Mouse (Mus musculus) midbrain, embryonic 15.5 days (tissue): ENCODE results near the gene Cxcr1. TPM values are rescaled to one million over a fixed set of nuclear protein-coding genes. Genes with fewer than 3 reads are reported as not detected.
"Not testable (repeated sequence)": the region's sequence is repeated elsewhere in the genome, so short reads cannot be mapped to it uniquely, and the experiment has no call there.

ENCODE experiments used
- ATAC-seq: fragments of 200-750 bp; cut with Nextera tagmentation; replicated peaks from 2 replicates; pipeline ENCODE4 v1.8.0; 2017; ENCODE audit warnings: moderate TSS enrichment
- H3K27ac ChIP-seq: fragments of 300-500 bp; sonication (generic); 2 replicates; pipeline ENCODE4 v1.5.1; 2015; ENCODE audit warnings: mild to moderate bottlenecking, inconsistent platforms
- H3K27me3 ChIP-seq: fragments of 300-500 bp; sonication (generic); replicated peaks from 2 replicates; pipeline ENCODE4 v1.6.1; 2015; ENCODE audit warnings: inconsistent platforms
- H3K36me3 ChIP-seq: fragments of 300-500 bp; sonication (generic); replicated peaks from 2 replicates; pipeline ENCODE4 v1.6.1; 2015; ENCODE audit warnings: inconsistent platforms
- H3K4me1 ChIP-seq: fragments of 300-500 bp; sonication (generic); 2 replicates; pipeline ENCODE4 v1.6.1; 2015; ENCODE audit warnings: inconsistent platforms
- H3K4me2 ChIP-seq: fragments of 300-500 bp; sonication (generic); 2 replicates; pipeline ENCODE4 v1.6.1; 2015; ENCODE audit warnings: inconsistent platforms, mild to moderate bottlenecking, moderate library complexity
- H3K4me3 ChIP-seq: fragments of 300-500 bp; sonication (generic); 2 replicates; pipeline ENCODE4 v1.5.1; 2015; ENCODE audit warnings: mild to moderate bottlenecking, inconsistent platforms
- H3K9ac ChIP-seq: fragments of 300-500 bp; sonication (generic); 2 replicates; pipeline ENCODE4 v1.6.1; 2015; ENCODE audit warnings: mild to moderate bottlenecking, inconsistent platforms
- H3K9me3 ChIP-seq: fragments of 300-500 bp; sonication (generic); 2 replicates; pipeline ENCODE4 v1.6.1; 2016; ENCODE audit warnings: inconsistent platforms
- WGBS: fragments of 180-500 bp; shearing (Covaris S2); methylation state at CpG from one replicate; pipeline ENCODE4 v1.1.7; 2015; ENCODE audit warnings: mixed read lengths; 5-methylcytosine and 5-hydroxymethylcytosine counted together
- polyA plus RNA-seq: library from polyadenylated mRNA; unstranded; fragments of >200 nt; fragmentation: Nextera tagmentation; extraction: Ambion mirVana; gene quantifications from 2 replicates; pipeline ENCODE4 v1.2.1, GENCODE M21; 2015

Cxcr1 gene
- polyA plus RNA-seq, 1 experiment from 2014 or later: not detected

DNA sequence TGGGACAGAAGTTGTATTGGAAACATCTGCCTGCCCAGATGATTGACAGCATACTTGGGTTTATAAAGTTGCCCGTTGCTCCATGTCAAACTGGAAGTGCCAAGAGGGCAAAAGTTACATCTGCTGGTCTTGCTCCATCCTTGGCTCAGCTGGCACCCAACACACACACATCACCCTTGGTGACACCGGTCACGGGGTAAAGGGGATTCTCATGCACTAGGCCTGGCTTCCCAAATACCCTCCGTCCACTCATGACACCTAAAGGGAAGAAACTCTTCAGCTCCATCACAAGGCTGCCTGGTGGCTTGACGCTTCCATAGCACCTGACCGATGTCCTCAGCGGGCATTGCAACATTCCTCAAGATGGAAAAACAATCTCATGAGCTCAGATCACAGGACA lies 4.0 kb downstream of the Cxcr1 start:
- no peak overlapping the region for H3K4me3 ChIP-seq
- H3K27me3 ChIP-seq: no peaks in the 10 kb centered on the region
- no peaks in the 10 kb centered on the region for H3K4me1 ChIP-seq
- H3K27ac ChIP-seq: no peak overlapping the region
- H3K9me3 ChIP-seq: no peaks in the 10 kb centered on the region
- no peak overlapping the region for H3K4me2 ChIP-seq
- ATAC-seq: no peak
- WGBS: 85% methylated on average over 7 of the region's 7 CpGs
- no peaks in the 10 kb centered on the region for H3K36me3 ChIP-seq
- no peak overlapping the region for H3K9ac ChIP-seq

DNA sequence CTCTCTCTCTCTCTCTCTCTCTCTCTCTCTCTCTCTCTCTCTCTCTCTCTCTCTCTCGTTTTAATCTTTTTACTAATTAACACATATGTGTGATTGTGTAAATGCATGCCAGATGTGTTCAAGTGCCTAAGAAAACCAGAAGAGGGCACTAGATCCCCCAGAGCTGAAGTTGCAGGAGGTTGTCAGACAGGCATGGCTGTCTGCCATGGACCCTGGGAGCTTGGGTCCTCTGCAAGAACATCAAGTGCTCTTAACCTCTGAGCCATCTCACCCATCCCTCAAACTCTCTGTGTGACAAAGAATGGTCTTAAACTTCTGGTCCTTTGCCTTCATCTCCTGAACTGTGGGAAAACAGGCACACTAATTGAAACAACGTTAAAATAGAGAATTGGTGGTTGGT lies 11.4 kb downstream of the Cxcr1 start:
- no peak for ATAC-seq
- H3K36me3 ChIP-seq: no peaks in the 10 kb centered on the region
- H3K9me3 ChIP-seq: no peaks in the 10 kb centered on the region
- H3K27ac ChIP-seq: no peak overlapping the region
- H3K4me3 ChIP-seq: no peak overlapping the region
- no peak overlapping the region for H3K4me2 ChIP-seq
- H3K27me3 ChIP-seq: no peaks in the 10 kb centered on the region
- WGBS: 62% methylated on average over 2 of the region's 2 CpGs
- H3K4me1 ChIP-seq: no peaks in the 10 kb centered on the region
- no peak overlapping the region for H3K9ac ChIP-seq

DNA sequence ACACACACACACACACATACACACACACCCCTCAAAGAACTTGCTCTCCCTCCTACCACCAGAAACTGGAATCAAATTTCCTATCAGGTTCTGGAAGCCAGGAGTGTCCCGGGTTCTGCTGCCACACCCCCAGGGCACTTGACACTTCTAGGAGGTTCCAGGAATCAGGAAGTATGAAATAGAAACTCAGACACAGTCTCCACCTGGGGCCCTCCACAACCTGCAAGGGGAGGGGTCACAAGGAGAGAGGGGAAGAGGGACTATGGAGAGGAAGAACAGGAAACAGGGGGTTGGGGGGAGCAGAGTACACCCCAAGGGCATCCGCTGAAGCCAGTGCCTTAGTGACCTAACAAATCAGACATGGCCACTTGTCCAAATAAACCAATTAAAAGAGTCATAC lies 13.0 kb downstream of the Cxcr1 start:
- Histone ChIP-seq H3K9ac (no peak overlapping the region), H3K9me3 (no peaks in the 10 kb centered on the region), H3K36me3 (no peaks in the 10 kb centered on the region), H3K4me3 (no peak overlapping the region), H3K4me1 (no peaks in the 10 kb centered on the region), H3K4me2 (no peak overlapping the region), H3K27ac (no peak overlapping the region), H3K27me3 (no peaks in the 10 kb centered on the region)
- WGBS: 82% methylated on average over 2 of the region's 2 CpGs
- no peak for ATAC-seq

DNA sequence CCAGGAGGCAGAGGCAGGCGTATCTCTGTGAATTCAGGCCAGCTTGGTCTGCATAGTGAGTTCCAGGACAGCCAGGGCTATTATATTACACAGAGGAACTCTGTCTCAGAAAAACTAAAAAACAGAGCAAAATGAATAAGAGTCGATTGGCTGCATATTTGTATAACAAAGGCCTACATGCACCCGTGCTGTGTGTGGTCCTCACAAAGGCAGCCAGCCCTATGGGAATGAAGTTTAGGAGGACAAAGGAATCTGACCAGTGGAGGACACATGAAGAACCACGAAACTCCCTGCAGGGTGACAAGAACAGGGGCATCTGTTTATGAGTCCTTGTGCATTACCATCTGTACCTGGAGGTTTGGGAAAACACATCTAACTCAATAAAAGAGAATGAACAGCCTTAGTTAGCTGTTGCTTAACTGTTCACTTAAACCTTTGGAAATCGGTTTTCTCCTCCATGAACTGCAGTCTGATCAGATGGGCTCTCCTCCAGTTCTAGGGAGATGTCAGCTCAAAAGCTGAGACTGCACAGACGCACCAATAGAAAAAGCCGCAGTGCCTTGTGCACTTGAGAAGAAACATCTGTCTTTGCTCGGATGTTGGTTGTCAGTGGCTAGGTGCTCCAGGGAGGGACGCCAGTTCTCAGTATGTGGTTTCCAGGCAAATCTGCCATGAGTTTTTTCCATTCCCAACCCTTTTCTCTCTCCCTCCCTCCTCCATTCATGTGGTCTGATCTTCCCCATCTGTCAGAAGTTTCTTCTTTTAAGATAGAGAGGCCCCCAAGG lies 14.6 kb downstream of the Cxcr1 start:
- no peak overlapping the region for H3K4me3 ChIP-seq
- no peaks in the 10 kb centered on the region for H3K36me3 ChIP-seq
- H3K9me3 ChIP-seq: no peaks in the 10 kb centered on the region
- H3K27me3 ChIP-seq: no peaks in the 10 kb centered on the region
- 64% methylated on average over 9 of the region's 9 CpGs for WGBS
- no peak overlapping the region for H3K4me2 ChIP-seq
- H3K27ac ChIP-seq: no peak overlapping the region
- no peak overlapping the region for H3K9ac ChIP-seq
- H3K4me1 ChIP-seq: no peaks in the 10 kb centered on the region
- no peak for ATAC-seq

DNA sequence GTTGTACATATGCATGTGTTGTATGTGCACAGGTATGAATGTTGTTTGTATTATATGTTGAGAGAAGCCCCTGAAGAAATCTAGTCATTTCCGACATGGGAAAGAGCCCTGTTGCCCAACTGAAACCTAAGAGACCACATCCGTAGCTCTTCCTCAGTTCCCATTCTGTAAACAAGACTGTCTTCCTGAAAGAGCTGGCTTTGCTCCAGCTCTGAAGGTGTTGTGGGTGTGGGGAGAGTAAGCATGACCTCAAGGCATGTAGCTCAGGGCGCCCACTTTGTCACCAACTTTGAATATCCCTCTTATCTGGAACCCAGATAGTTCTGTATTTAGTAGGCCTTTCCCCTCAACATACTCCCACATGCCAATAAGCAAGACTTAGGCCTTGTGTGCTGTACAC lies 15.8 kb downstream of the Cxcr1 start:
- Histone ChIP-seq H3K27ac (no peak overlapping the region), H3K4me1 (no peaks in the 10 kb centered on the region), H3K4me3 (no peak overlapping the region), H3K4me2 (no peak overlapping the region), H3K9ac (no peak overlapping the region), H3K9me3 (no peaks in the 10 kb centered on the region), H3K27me3 (no peaks in the 10 kb centered on the region), H3K36me3 (no peaks in the 10 kb centered on the region)
- no peak for ATAC-seq
- WGBS: 91% methylated on average over 3 of the region's 3 CpGs

DNA sequence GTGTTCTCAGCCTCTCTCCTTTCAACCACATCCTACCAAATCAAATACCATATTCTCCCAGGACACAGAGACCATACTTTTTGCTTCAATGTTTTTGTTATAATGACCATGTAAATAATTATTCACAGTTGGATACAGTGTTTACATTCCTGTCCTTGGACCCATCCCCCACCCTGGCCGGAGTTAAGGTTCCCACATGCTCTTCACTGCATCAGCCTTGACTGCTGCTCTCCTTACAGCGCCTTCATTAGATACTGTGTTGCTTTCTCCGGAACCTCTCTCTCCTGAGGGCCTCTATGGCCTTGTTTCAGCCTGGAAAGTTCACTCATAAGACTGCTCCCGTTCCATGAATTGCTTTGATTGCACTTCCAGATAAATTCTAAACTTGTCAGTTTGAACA lies 18.7 kb downstream of the Cxcr1 start:
- H3K4me1 ChIP-seq: no peaks in the 10 kb centered on the region
- H3K36me3 ChIP-seq: no peaks in the 10 kb centered on the region
- 88% methylated on average over 4 of the region's 4 CpGs for WGBS
- H3K4me3 ChIP-seq: no peak overlapping the region
- H3K9ac ChIP-seq: no peak overlapping the region
- H3K27ac ChIP-seq: no peak overlapping the region
- no peak for ATAC-seq
- no peak overlapping the region for H3K4me2 ChIP-seq
- H3K9me3 ChIP-seq: no peaks in the 10 kb centered on the region
- no peaks in the 10 kb centered on the region for H3K27me3 ChIP-seq

DNA sequence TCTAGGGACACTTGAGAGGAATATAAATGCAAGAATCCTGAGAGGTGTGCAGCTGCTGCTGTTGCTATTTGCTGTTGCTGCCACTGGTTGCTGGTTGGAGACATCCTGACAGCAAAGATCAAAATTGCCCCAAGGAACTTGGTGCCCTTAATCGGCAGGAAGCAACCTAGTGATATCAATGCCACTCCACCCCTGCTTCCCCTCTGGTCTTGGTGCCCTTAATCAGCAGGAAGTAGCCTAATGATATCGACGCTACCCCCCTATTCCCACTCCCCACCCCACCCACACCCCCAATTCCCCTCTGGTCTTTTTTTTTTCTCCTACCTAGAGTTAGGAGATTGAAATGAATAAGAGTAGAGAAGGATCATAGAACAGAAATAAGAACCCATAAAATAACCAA lies 21.7 kb downstream of the Cxcr1 start:
- Histone ChIP-seq H3K27me3 (no peaks in the 10 kb centered on the region), H3K4me1 (no peaks in the 10 kb centered on the region), H3K27ac (no peak overlapping the region), H3K9me3 (no peaks in the 10 kb centered on the region), H3K36me3 (no peaks in the 10 kb centered on the region), H3K4me3 (no peak overlapping the region), H3K9ac (no peak overlapping the region), H3K4me2 (no peak overlapping the region)
- no peak for ATAC-seq
- 86% methylated on average over 3 of the region's 3 CpGs for WGBS

DNA sequence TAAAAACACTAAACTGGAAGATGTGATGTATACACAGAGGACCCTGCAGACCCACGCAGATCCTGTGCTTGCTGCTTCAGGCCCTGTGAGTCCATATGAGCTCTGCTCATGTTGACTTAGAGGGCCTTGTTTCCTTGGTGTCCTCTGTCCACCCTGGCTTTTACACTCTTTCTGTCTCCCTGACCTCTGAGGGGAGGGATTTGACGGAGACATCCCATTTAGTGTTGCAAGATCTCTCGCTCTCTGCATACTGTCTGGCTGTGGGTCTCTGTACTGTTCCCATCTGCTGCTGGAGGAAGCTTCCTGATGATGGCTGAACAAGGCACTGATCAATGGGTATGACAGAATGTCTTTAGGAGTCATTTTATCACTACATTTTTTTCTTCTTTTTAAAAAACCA lies 24.7 kb downstream of the Cxcr1 start:
- ATAC-seq: no peak
- Histone ChIP-seq H3K27ac (no peak overlapping the region), H3K9me3 (no peaks in the 10 kb centered on the region), H3K27me3 (no peaks in the 10 kb centered on the region), H3K9ac (no peak overlapping the region), H3K36me3 (no peaks in the 10 kb centered on the region), H3K4me3 (no peak overlapping the region), H3K4me2 (no peak overlapping the region), H3K4me1 (no peaks in the 10 kb centered on the region)
- 90% methylated on average over 3 of the region's 3 CpGs for WGBS

DNA sequence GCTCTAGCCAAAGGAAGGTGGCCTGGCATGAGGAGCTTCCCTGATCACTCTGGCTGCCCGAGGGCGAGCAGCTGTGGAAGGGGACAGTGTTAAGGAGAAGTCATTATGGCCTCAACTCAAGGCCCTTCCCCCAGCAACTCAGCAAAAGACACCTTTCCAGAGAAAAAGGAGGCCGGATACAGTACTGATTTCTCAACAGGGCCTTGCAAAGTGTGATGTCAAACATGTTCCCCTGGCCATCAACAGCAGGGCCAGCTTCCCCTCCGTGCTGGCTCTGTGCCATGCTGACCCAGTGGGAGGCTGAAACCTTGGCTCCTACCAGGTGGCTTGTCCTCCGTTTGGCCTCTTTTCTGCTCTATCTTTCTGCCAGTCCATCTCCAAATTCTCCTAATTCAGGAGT lies 27.3 kb downstream of the Cxcr1 start:
- Histone ChIP-seq H3K27ac (no peak overlapping the region), H3K4me2 (no peak overlapping the region)
- 85% methylated on average over 5 of the region's 5 CpGs for WGBS

DNA sequence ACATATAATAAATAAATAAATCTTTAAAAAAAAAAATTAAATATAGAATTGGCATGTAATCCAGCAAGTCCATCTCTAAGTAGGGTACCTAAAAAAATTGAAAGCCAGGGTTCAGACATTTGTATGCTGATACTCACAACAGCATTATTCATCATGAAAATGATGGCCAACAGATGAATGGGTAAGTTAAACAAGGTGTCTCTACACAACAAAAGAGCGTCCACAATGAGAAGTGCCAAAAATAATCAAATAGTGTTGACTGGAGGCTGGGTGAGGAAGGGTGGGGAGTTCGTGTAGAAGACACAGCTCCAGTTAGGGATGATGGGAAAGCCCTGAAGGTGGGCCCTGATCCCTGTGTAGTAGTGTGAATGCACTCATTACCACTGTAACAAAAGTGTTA lies 34.4 kb downstream of the Cxcr1 start:
- no peak overlapping the region for H3K27ac ChIP-seq
- no peak for ATAC-seq
- no peaks in the 10 kb centered on the region for H3K36me3 ChIP-seq
- H3K4me1 ChIP-seq: no peaks in the 10 kb centered on the region
- no peak overlapping the region for H3K4me3 ChIP-seq
- H3K4me2 ChIP-seq: no peak overlapping the region
- no peaks in the 10 kb centered on the region for H3K27me3 ChIP-seq
- H3K9me3 ChIP-seq: no peaks in the 10 kb centered on the region
- H3K9ac ChIP-seq: no peak overlapping the region
- 77% methylated on average over 2 of the region's 2 CpGs for WGBS

More for the DNA sequence above, 27.3 kb downstream of the Cxcr1 start:
- H3K36me3 ChIP-seq: no peaks in the 10 kb centered on the region
- H3K4me1 ChIP-seq: no peaks in the 10 kb centered on the region
- no peaks in the 10 kb centered on the region for H3K27me3 ChIP-seq
- no peak overlapping the region for H3K4me3 ChIP-seq
- H3K9me3 ChIP-seq: no peaks in the 10 kb centered on the region
- ATAC-seq: no peak
- no peak overlapping the region for H3K9ac ChIP-seq

DNA sequence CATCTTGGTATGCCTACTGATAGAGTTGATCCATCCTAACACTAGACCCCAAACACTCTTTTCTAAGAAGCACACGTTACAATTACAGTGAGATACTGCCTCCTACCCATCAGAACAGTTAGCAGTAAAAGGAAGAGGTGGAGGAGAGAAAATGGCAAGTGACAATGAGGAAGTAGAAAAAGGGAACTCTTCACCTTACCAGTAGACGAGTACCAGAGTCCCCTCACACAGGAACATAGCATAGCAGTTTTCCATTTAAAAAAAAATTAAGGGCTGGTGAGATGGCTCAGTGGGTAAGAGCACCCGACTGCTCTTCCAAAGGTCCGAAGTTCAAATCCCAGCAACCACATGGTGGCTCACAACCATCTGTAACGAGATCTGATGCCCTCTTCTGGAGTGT lies 34.8 kb downstream of the Cxcr1 start:
- WGBS: 77% methylated on average over 5 of the region's 5 CpGs
- not testable (repeated sequence) for H3K4me2 ChIP-seq, H3K4me1 ChIP-seq, H3K9ac ChIP-seq, H3K27ac ChIP-seq, H3K4me3 ChIP-seq, H3K36me3 ChIP-seq, ATAC-seq, H3K9me3 ChIP-seq, H3K27me3 ChIP-seq

DNA sequence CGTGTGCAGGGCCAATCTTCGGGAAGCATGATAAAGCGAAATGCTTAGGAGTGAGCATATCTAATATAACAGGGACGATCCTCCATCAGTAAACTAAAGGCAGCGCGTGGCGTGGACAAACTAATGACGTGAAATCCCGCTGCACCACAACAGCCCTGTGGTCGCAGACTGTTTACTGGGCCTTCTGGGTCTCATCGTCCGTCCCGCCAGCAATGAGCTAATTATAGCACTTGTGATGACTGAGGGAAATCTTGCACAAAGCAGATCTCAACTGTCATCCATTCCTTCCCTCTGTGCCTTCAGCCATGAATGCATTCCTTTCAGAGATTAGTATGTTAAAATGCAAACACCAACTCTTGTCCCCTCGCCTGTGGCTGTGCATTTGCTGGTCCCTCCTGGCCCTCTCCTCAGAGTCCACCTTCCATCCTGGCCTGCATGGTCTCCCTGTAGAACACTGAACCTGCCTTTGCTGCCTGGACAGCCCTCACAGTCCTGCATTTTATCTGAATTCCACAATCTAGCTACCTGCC lies 38.0 kb downstream of the Cxcr1 start:
- Histone ChIP-seq H3K36me3 (no peaks in the 10 kb centered on the region), H3K4me2 (no peak overlapping the region), H3K9ac (no peak overlapping the region), H3K4me1 (no peaks in the 10 kb centered on the region), H3K9me3 (no peaks in the 10 kb centered on the region), H3K27me3 (no peaks in the 10 kb centered on the region), H3K4me3 (no peak overlapping the region), H3K27ac (no peak overlapping the region)
- ATAC-seq: no peak
- WGBS: 77% methylated on average over 14 of the region's 14 CpGs

DNA sequence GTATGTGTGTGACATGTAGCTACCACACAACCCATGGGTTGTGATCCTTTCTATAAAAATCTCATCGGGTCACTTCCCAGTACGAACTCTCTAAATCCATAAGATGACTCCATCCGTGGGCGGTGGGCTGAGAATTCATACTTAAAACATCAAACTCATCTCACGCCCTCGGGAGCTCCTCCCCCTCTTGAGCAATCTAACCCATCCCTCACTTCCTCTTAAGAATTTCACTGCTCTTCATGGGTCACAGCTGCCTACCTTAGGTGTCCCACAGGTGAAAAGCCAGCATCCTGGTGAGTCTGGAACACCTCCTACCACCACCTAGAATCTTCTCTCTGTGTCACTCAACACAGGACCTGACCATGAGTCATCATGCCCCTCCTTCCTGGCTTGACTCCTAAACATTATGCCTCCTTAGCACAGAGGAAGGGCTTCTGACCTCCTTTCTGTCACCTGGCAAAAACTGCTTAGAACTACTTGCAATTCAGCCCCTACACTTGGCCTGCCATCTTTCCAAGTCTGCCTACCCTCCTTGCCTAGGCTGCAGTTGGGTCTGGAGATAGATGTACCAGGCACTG lies 38.9 kb downstream of the Cxcr1 start:
- Histone ChIP-seq H3K4me2 (no peak overlapping the region), H3K27me3 (no peaks in the 10 kb centered on the region), H3K27ac (no peak overlapping the region), H3K4me3 (no peak overlapping the region), H3K9me3 (no peaks in the 10 kb centered on the region), H3K36me3 (no peaks in the 10 kb centered on the region), H3K4me1 (no peaks in the 10 kb centered on the region), H3K9ac (no peak overlapping the region)
- 94% methylated on average over 6 of the region's 6 CpGs for WGBS
- no peak for ATAC-seq
